Comparison of ENCODE assay signal across 7 mouse cellular contexts in the genomic region with DNA sequence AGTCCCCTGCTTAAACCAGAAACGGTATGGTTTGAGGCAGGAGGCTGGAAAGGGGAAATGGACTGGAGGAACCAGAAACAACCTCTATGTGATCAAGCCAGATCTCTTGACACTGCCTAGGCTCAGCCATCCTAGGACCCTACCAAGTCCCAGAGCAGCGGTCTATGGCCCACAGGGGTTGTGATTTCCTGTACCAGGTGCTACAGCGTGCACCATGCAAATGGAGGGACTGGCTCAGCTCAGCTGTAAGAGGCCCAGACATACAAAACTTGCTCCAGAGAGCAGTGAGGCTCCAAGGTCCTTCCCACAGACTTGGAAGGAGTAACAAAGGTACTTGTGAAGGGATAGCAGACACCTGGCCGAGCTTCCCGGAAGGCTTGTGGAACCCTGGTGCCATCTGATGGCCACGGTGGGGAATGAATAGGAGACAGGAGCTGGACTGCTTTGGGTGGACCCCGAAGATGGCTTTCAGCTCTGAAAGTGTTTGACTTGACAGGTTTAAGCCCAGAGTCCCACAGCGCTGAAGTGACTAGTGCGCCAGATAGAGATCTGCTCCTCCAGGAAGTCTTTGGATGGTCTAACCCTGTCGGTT.
DNase-seq lines count a peak whose midpoint lies in the region; TF ChIP-seq lines count a peak whose summit lies in the region.

No protein-coding gene starts in this region.

- H3K27me3 ChIP-seq in liver, adult 2 months (ENCODE audit: control insufficient read depth, insufficient read depth, low read length), result no peaks in the 10 kb centered on the region

- WGBS in liver, adult 2 months, result 47% methylated on average over 10 of the region's 10 CpGs

- H3K4me3 ChIP-seq in embryonic fibroblast, embryonic 13.5 days (ENCODE audit: insufficient read depth, low read length), result no peak overlapping the region
- H3K4me3 ChIP-seq in liver, adult 2 months (ENCODE audit: insufficient read depth, low read depth, low read length), result no peak overlapping the region

- no peak overlapping the region for H3K9ac ChIP-seq in liver, adult 2 months (ENCODE audit: low read depth, low read length)

- H3K27ac ChIP-seq in embryonic fibroblast, embryonic 13.5 days (ENCODE audit: insufficient read depth, low read length), result no peak overlapping the region
- H3K27ac ChIP-seq in liver, adult 2 months (replicated peaks; ENCODE audit: insufficient read depth, low read depth, low read length), result no peak overlapping the region

- DNase-seq in ES-CJ7 (ENCODE audit: low read depth, low spot score), result peak; percentile 84
- DNase-seq in WW6 (ENCODE audit: low read depth, low spot score), result peak; percentile 50
- peak; percentile 20 for DNase-seq in kidney, adult 9 months
- peak; percentile 4 for DNase-seq in liver, adult 2 months (ENCODE audit: extremely low read depth, low read depth, low spot score)
- DNase-seq in retina, adult 2 months (ENCODE audit: low read depth, low spot score), result peak; percentile 0
- no peak for DNase-seq in spleen, adult 12 weeks (ENCODE audit: low spot score)

- TF ChIP-seq POLR2A in embryonic fibroblast, embryonic 13.5 days (IDR thresholded peaks at IDR 0.05; ENCODE audit: low read depth, low read length), result no peak
- TF ChIP-seq POLR2A in liver, adult 2 months (IDR thresholded peaks at IDR 0.05; ENCODE audit: extremely low read depth, insufficient read depth, low read length), result no peak

- no peaks in the 10 kb centered on the region for H3K79me2 ChIP-seq in liver, adult 2 months (ENCODE audit: control insufficient read depth, insufficient read depth, low read length)

- peak; percentile 63; the same call in 1 of the 2 replicates for TF ChIP-seq CTCF in embryonic fibroblast, embryonic 13.5 days (IDR thresholded peaks at IDR 0.05; ENCODE audit: borderline replicate concordance, insufficient read depth, low read length)
- TF ChIP-seq CTCF in liver, adult 2 months (IDR thresholded peaks at IDR 0.05; ENCODE audit: low read depth, low read length), result peak; percentile 56

- no peaks in the 10 kb centered on the region for H3K36me3 ChIP-seq in liver, adult 2 months (ENCODE audit: control insufficient read depth, insufficient read depth, low read length)

- H3K4me1 ChIP-seq in embryonic fibroblast, embryonic 13.5 days (ENCODE audit: control insufficient read depth, insufficient read depth, low read length), result no peaks in the 10 kb centered on the region
- no peaks in the 10 kb centered on the region for H3K4me1 ChIP-seq in liver, adult 2 months (ENCODE audit: control insufficient read depth, insufficient read depth, low read length)
